Mouse (Mus musculus) liver, adult 2 months (tissue): ENCODE measurements around the gene Irgm1.

ENCODE experiments used
- CTCF ChIP-seq: fragments of 200-500 bp; IDR thresholded peaks from 2 replicates; pipeline ENCODE4 v1.5.1; 2011; ENCODE audit warnings: low read depth, low read length, control low read depth
- POLR2A ChIP-seq: fragments of 200-500 bp; IDR thresholded peaks from 2 replicates; pipeline ENCODE4 v1.6.1; 2011; ENCODE audit warnings: low read length, control low read depth; ENCODE audit not compliant: insufficient read depth; ENCODE audit errors: extremely low read depth

DNA sequence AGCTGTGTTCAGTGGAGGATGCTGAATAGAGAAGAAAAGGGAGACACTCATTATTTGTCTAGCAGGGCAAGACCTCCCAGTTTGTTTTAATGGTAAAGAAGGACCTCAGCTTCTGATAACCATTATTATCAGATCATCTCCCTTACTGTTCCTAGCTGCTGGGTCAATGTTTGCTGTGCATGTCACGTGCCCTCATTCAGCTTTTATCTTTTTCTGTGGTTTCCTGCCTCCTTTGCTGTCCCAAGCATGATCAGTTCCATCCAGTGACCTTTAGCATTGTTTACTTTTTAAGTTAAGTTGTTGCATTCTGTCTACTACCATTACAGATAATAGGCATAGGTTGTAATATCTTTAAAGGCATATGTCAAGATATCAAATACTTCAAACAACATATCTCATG, 37.0 kb upstream of the Irgm1 start:
- TF ChIP-seq POLR2A (no peak), CTCF (no peak)
